Mouse (Mus musculus) forebrain, postnatal 0 days (tissue): ENCODE measurements around the gene Wipf2. TPM values are rescaled to one million over a fixed set of nuclear protein-coding genes. Genes with fewer than 3 reads are reported as not detected.
A peak's percentile ranks its signal among the peaks of the same experiment; 100 is the strongest.
"Not testable (repeated sequence)": the region's sequence is repeated elsewhere in the genome, so short reads cannot be mapped to it uniquely, and the experiment has no call there.

Experiments used
- ATAC-seq: fragments of 200-750 bp; cut with Nextera tagmentation; 2 replicates; pipeline ENCODE4 v1.8.0; 2017; ENCODE audit warnings: mild to moderate bottlenecking, moderate library complexity
- DNase-seq: peaks from one replicate; pipeline ENCODE4 v3.0.0-alpha.2; 2015
- H3K27ac ChIP-seq: fragments of 300-500 bp; sonication (generic); 2 replicates; pipeline ENCODE4 v1.5.1; 2014; ENCODE audit warnings: low read depth, mild to moderate bottlenecking, antibody characterized with exemption, low read length, moderate library complexity, mixed read lengths
- H3K27me3 ChIP-seq: fragments of 300-500 bp; sonication (generic); 2 replicates; pipeline ENCODE4 v1.6.1; 2014; ENCODE audit warnings: mild to moderate bottlenecking, low read length, mixed read lengths; ENCODE audit not compliant: insufficient read depth
- H3K36me3 ChIP-seq: fragments of 300-500 bp; sonication (generic); 2 replicates; pipeline ENCODE4 v1.6.1; 2014; ENCODE audit warnings: mild to moderate bottlenecking, moderate library complexity; ENCODE audit not compliant: insufficient read depth
- H3K4me1 ChIP-seq: fragments of 300-500 bp; sonication (generic); 2 replicates; pipeline ENCODE4 v1.6.1; 2014; ENCODE audit warnings: antibody characterized with exemption; ENCODE audit not compliant: insufficient read depth
- H3K4me2 ChIP-seq: fragments of 300-500 bp; sonication (generic); 2 replicates; pipeline ENCODE4 v1.6.1; 2014; ENCODE audit warnings: low read depth, mild to moderate bottlenecking, moderate library complexity
- H3K4me3 ChIP-seq: fragments of 300-500 bp; sonication (generic); 2 replicates; pipeline ENCODE4 v1.5.1; 2014; ENCODE audit warnings: low read depth, low read length, mixed read lengths
- H3K9ac ChIP-seq: fragments of 300-500 bp; sonication (generic); 2 replicates; pipeline ENCODE4 v1.6.1; 2014; ENCODE audit warnings: mild to moderate bottlenecking
- H3K9me3 ChIP-seq: fragments of 300-500 bp; sonication (generic); 2 replicates; pipeline ENCODE4 v1.6.1; 2016; ENCODE audit warnings: low read length
- CTCF ChIP-seq: sonication (generic); IDR thresholded peaks from 2 replicates; pipeline ENCODE4 v1.5.1; 2016; ENCODE audit warnings: antibody characterized with exemption, control low read depth, low read depth
- WGBS: fragments of 180-500 bp; shearing (Covaris S2); extraction: QIAGEN DNeasy Blood & Tissue Kit; methylation state at CpG from one replicate; pipeline ENCODE4 v1.1.7; 2014; 5-methylcytosine and 5-hydroxymethylcytosine counted together
- polyA plus RNA-seq: library from polyadenylated mRNA; unstranded; fragments of >200 nt; fragmentation: Nextera tagmentation; extraction: Ambion mirVana; gene quantifications from 2 replicates; pipeline ENCODE4 v1.2.1, GENCODE M21; 2015
- total RNA-seq: library from RNA; depleted of rRNA; stranded (reverse); fragments of >200 nt; gene quantifications from 2 replicates; pipeline ENCODE4 v1.2.3, GENCODE M21; 2014; rRNA removed

Gene Wipf2
- total RNA-seq (7.1 and 8.2 TPM in 2 replicates), polyA plus RNA-seq (1.6 and 3.0 TPM in 2 replicates)

DNA sequence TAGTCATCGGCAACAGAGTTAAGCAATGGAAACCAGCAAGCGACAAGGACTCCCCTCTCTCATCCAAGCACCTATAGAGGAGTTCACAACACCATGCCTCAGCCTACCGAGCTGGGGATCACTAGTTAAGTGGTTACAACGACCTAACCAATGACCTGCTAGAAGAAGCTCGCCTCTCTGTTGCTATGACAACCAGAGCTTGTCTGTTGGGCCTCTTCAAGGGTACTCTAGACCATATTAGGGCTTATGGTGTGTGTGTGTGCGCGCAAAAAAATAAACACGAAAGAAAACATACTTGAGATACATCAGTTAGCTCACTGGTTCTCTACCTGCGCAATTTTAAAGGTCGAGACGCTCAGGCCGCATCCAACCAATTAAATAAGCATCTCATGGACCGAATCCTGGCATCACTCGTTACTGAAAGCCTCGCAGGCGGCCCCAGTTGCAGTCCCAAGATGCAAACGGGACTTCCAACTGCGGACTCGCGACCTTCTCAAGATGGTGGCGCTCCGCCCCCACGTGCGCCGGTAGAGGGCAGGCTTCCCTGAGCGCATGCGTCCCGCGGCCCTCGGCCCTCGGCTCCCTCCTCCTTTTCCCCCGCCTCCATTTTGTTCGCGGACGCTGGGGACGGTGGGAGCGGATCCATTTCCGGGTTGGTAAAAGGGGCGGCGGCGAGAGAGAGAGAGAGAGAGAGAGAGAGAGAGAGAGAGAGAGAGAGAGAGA lies at the start of gene Wipf2:
Gene Wipf2 (plus strand): TSS at position 611 of the 723 bp plus-strand sequence.
- H3K9me3 ChIP-seq: no peaks in the 10 kb centered on the region
- H3K27me3 ChIP-seq: no peaks in the 10 kb centered on the region
- peaks cover 8% of the 10 kb centered on the region for H3K36me3 ChIP-seq
- peak within 1 kb of the TSS; percentile 93 for H3K27ac ChIP-seq
- 7% methylated on average over 39 of the region's 41 CpGs for WGBS
- H3K9ac ChIP-seq: peak within 1 kb of the TSS; percentile 64
- ATAC-seq (peak; percentile 92), DNase-seq (peak; percentile 98)
- H3K4me1 ChIP-seq: peaks cover 7% of the 10 kb centered on the region; the same call in 1 of the 2 replicates
- H3K4me2 ChIP-seq: peak within 1 kb of the TSS; percentile 66
- peak; percentile 84 for TF ChIP-seq CTCF
- peak within 1 kb of the TSS; percentile 70 for H3K4me3 ChIP-seq

DNA sequence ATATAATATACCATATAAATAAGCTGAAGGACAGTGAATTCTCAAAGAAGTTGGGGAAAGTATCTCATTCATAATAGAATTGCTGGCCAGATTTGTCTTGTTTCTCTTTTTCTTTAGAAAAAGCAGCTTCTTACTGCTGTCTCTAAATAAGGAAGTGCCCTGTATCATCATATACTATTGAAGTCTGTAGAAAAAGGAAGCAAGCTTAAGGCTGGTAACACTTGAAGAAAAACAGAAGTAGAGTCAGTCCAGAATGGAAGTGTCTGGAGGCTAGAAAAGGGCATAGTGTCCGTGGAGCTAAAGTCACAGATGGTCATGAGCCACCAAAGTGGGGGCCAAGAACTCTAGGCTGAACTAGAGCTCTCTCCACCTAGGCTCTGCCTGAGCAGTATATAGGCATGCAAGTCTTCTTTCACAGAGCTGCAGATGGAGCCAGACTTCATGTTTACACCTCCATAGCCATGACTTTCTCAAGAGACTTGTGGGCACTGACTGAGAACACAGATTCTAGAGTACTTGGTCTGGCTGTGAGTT lies 46.7 kb upstream of the Wipf2 start:
- ATAC-seq (no peak), DNase-seq (no peak)
- H3K4me3 ChIP-seq: no peak overlapping the region
- H3K9me3 ChIP-seq: no peaks in the 10 kb centered on the region
- no peak overlapping the region for H3K27ac ChIP-seq
- no peaks in the 10 kb centered on the region for H3K4me1 ChIP-seq
- H3K36me3 ChIP-seq: peaks cover 59% of the 10 kb centered on the region
- H3K9ac ChIP-seq: no peak overlapping the region
- no peaks in the 10 kb centered on the region for H3K27me3 ChIP-seq
- 100% methylated on average over 1 of the region's 1 CpGs for WGBS
- no peak for TF ChIP-seq CTCF
- H3K4me2 ChIP-seq: no peak overlapping the region

DNA sequence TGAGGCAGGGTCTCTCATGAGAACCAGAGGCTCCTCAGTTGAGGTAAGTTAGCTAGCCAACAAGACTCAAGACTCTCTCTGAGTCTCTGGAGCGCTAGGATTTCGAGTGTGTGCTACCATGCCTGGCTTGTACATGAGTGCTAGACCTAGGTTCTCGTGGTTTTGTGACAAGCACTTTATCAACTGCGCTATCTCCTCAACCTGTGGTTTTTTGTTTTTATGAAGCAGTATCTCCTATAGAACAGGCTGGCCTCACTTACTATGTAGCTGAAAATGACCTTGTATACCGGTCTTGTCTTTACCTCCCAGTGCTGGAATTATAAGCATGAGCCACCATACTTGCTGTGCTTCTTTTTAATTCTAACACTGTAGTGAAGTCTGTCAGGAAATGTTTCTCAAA lies 42.5 kb upstream of the Wipf2 start:
- TF ChIP-seq CTCF: no peak
- H3K9ac ChIP-seq: no peak overlapping the region
- no peaks in the 10 kb centered on the region for H3K27me3 ChIP-seq
- H3K4me3 ChIP-seq: no peak overlapping the region
- DNase-seq (no peak), ATAC-seq (no peak)
- H3K4me1 ChIP-seq: no peaks in the 10 kb centered on the region
- H3K36me3 ChIP-seq: peaks cover 78% of the 10 kb centered on the region
- no peak overlapping the region for H3K4me2 ChIP-seq
- WGBS: 96% methylated on average over 5 of the region's 5 CpGs
- no peaks in the 10 kb centered on the region for H3K9me3 ChIP-seq
- H3K27ac ChIP-seq: no peak overlapping the region

DNA sequence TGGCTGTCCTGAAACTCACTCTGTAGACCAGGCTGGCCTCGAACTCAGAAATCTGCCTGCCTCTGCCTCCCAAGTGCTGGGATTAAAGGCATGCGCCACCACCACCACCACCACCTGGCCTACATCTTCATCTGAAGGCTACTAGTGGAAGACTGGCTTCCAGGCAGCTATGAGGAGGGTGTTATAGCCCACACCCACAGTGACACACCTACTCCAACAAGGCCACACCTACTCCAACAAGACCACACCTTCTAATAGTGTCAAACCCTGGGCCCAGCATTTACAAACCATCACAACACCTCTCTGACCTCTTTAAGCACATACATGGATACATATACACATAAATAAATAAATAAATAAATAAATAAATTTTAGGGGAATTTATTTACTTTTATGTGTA lies 37.4 kb upstream of the Wipf2 start:
- 98% methylated on average over 2 of the region's 2 CpGs for WGBS
- not testable (repeated sequence) for H3K9me3 ChIP-seq, DNase-seq, H3K27me3 ChIP-seq, H3K4me1 ChIP-seq, H3K4me3 ChIP-seq, H3K4me2 ChIP-seq, ATAC-seq, H3K27ac ChIP-seq, H3K9ac ChIP-seq
- peaks cover 77% of the 10 kb centered on the region for H3K36me3 ChIP-seq

DNA sequence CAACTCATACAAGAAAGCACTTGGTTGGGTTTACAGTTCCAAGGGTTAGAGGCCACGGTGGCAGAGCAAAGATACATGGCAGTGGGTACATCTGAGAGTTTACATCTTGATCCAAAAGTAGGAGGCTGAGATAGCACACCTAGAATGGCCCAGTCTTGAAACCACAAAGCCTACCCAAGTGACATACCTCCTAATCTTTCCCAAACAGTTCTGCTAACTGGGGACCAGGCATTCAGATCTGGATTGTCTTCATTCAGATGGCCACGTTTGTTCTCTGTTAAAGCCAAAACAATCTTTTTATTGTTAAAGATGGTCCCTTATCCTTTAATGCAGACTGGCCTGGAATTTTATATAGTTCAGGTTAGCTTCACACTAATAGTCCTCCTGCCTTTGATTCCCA lies 35.6 kb upstream of the Wipf2 start:
- H3K36me3 ChIP-seq: peaks cover 76% of the 10 kb centered on the region
- no peak overlapping the region for H3K9ac ChIP-seq

DNA sequence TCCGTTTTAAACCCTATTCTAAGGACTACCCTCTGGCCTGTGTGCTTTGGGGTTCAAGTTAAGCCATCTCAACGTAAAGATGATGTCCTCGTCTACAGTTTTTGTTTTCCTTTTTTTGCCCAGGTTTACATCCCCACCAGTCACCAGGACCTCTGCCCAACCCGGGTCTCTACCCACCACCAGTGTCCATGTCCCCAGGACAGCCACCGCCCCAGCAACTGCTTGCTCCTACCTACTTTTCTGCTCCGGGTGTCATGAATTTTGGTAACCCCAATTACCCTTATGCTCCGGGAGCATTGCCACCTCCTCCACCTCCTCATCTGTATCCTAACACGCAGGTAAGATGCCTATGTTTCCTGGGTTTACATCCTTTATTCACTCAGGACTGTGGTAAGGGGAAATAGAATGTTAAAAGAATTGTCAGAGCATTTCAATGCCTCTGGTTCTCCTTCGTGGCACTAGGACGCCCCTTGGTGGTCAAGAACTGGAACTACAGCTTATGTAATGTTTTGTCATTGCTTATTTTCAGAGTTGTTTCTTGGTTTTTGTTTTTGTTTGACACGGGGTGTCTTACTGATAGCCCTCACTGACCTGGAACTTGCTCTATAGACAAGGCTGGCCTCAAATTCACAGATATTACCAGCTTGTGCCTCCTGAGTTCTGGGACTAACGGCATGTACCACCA lies 34.2 kb upstream of the Wipf2 start:
- Histone ChIP-seq H3K9me3 (no peaks in the 10 kb centered on the region), H3K4me2 (no peak overlapping the region), H3K4me3 (no peak overlapping the region), H3K9ac (no peak overlapping the region), H3K4me1 (no peaks in the 10 kb centered on the region), H3K27ac (no peak overlapping the region), H3K36me3 (peaks cover 73% of the 10 kb centered on the region), H3K27me3 (no peaks in the 10 kb centered on the region)
- TF ChIP-seq CTCF: peak; percentile 77
- DNase-seq (peak; percentile 57), ATAC-seq (no peak)
- 72% methylated on average over 12 of the region's 12 CpGs for WGBS

More for the DNA sequence above, 35.6 kb upstream of the Wipf2 start:
- DNase-seq: no peak
- Histone ChIP-seq H3K4me1 (no peaks in the 10 kb centered on the region), H3K4me2 (no peak overlapping the region), H3K4me3 (no peak overlapping the region), H3K27ac (no peak overlapping the region), H3K9me3 (no peaks in the 10 kb centered on the region), H3K27me3 (no peaks in the 10 kb centered on the region)
- 89% methylated on average over 2 of the region's 2 CpGs for WGBS
- no peak for ATAC-seq
- TF ChIP-seq CTCF: no peak

DNA sequence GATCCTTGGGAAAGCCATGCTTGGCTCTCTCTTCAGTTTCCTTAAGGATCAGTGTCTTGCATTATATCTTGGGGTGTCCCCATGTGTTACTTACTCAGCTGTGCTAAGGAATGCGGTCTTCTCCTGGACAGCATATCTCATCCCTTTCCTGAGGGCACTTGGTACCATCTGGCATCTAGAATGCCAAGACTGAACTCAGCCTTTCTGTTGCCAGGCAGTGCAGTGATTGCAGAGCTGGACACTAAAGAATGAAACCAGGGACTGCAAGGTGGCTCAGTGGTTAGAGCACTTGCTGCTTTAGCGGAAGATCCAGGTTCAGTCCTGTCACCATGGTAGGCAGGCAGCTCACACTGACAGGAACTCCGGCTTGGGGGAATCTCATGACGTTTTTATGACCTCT lies 33.6 kb upstream of the Wipf2 start:
- 82% methylated on average over 4 of the region's 4 CpGs for WGBS
- no peak overlapping the region for H3K9ac ChIP-seq
- peaks cover 66% of the 10 kb centered on the region for H3K36me3 ChIP-seq
- no peak overlapping the region for H3K4me3 ChIP-seq
- ATAC-seq (no peak), DNase-seq (no peak)
- H3K4me1 ChIP-seq: peaks cover 4% of the 10 kb centered on the region
- H3K9me3 ChIP-seq: no peaks in the 10 kb centered on the region
- no peak overlapping the region for H3K27ac ChIP-seq
- TF ChIP-seq CTCF: no peak
- no peak overlapping the region for H3K4me2 ChIP-seq
- no peaks in the 10 kb centered on the region for H3K27me3 ChIP-seq
